Mouse (Mus musculus): Measurements from ENCODE around the gene Gm20532.
A peak's percentile ranks its signal among the peaks of the same experiment; 100 is the strongest.

The Gm20532 gene

GRCm38 (mm10) chr2:26643942-26644341 lies 57.5 kb downstream of the Gm20532 start:
- peak; percentile 39 for DNase-seq (ENCODE audit: low read depth, low spot score)

- DNase-seq (ENCODE audit: low read depth, low spot score), result peak; percentile 93
Measured at GRCm38 (mm10) chr2:26646643-26647293, 60.3 kb downstream of the Gm20532 start.

GRCm38 (mm10) chr2:26654687-26655086 lies 68.2 kb downstream of the Gm20532 start:
- DNase-seq (ENCODE audit: low read depth, low spot score), result no peak

- DNase-seq (ENCODE audit: low read depth, low spot score), result no peak
Measured at GRCm38 (mm10) chr2:26657426-26657825, 71.0 kb downstream of the Gm20532 start.

GRCm38 (mm10) chr2:26661143-26661752 lies 74.8 kb downstream of the Gm20532 start:
- DNase-seq (ENCODE audit: low read depth, low spot score), result no peak

GRCm38 (mm10) chr2:26661768-26662508 lies 75.5 kb downstream of the Gm20532 start:
- no peak for DNase-seq (ENCODE audit: low read depth, low spot score)

GRCm38 (mm10) chr2:26662509-26662882 lies 76.1 kb downstream of the Gm20532 start:
- DNase-seq (ENCODE audit: low read depth, low spot score), result no peak

- no peak for DNase-seq (ENCODE audit: low read depth, low spot score)
Measured at GRCm38 (mm10) chr2:26663112-26663511, 76.7 kb downstream of the Gm20532 start.

GRCm38 (mm10) chr2:26663551-26663950 lies 77.1 kb downstream of the Gm20532 start:
- peak; percentile 29 for DNase-seq (ENCODE audit: low read depth, low spot score)

GRCm38 (mm10) chr2:26668746-26669145 lies 82.3 kb downstream of the Gm20532 start:
- DNase-seq (ENCODE audit: low read depth, low spot score), result no peak

GRCm38 (mm10) chr2:26671182-26671581 lies 84.7 kb downstream of the Gm20532 start, which contains the start of gene Lcn4:
TSS of gene Lcn4 (minus strand) at chr2:26671282.
- DNase-seq (ENCODE audit: low read depth, low spot score), result no peak
